Mouse (Mus musculus) C2C12 (cell line): ENCODE results near the gene Aurkb. TPM values are rescaled to one million over a fixed set of nuclear protein-coding genes. Genes with fewer than 3 reads are reported as not detected.

Experiments used
- H3K27me3 ChIP-seq: one replicate; pipeline ENCODE4 v1.6.1; 2011; ENCODE audit not compliant: control insufficient read depth, insufficient read depth, insufficient read length
- H3K36me3 ChIP-seq: one replicate; pipeline ENCODE4 v1.6.1; 2011; ENCODE audit not compliant: control insufficient read depth, insufficient read depth
- H3K4me3 ChIP-seq: one replicate; pipeline ENCODE4 v1.5.1; 2011; ENCODE audit warnings: mild to moderate bottlenecking, control low read depth; ENCODE audit not compliant: poor library complexity, insufficient read depth, severe bottlenecking
- H3K79me2 ChIP-seq: one replicate; pipeline ENCODE4 v1.6.1; 2011; ENCODE audit not compliant: control insufficient read depth, insufficient read depth
- H3K79me3 ChIP-seq: one replicate; pipeline ENCODE4 v1.6.1; 2011; ENCODE audit warnings: low read depth, control low read depth
- H3ac ChIP-seq: one replicate; pipeline ENCODE3; 2011; ENCODE audit warnings: low read depth; ENCODE audit not compliant: control insufficient read depth, insufficient read length
- CEBPB ChIP-seq: IDR thresholded peaks from one replicate; pipeline ENCODE4 v1.6.1; 2011; ENCODE audit warnings: low read depth, mild to moderate bottlenecking, control low read depth, moderate library complexity
- CTCF ChIP-seq: IDR thresholded peaks from one replicate; pipeline ENCODE4 v1.5.1; 2011; ENCODE audit not compliant: control insufficient read depth, insufficient read depth, insufficient read length
- FOSL1 ChIP-seq: IDR thresholded peaks from one replicate; pipeline ENCODE4 v1.8.0; 2011; ENCODE audit warnings: mild to moderate bottlenecking, low read length; ENCODE audit not compliant: poor library complexity, insufficient read depth, severe bottlenecking
- MAX ChIP-seq: IDR thresholded peaks from one replicate; pipeline ENCODE4 v1.6.1; 2011; ENCODE audit warnings: mild to moderate bottlenecking, control low read depth
- MYOD1 ChIP-seq: IDR thresholded peaks from one replicate; pipeline ENCODE4 v1.6.1; 2011; ENCODE audit warnings: low read depth; ENCODE audit not compliant: control insufficient read depth, insufficient read length
- MYOG ChIP-seq: IDR thresholded peaks from one replicate; pipeline ENCODE4 v1.6.1; 2011; ENCODE audit not compliant: control insufficient read depth, insufficient read length; ENCODE audit errors: extremely low read depth
- USF1 ChIP-seq: IDR thresholded peaks from one replicate; pipeline ENCODE4 v1.6.1; 2011; ENCODE audit warnings: low read depth, mild to moderate bottlenecking, control low read depth, moderate library complexity
- polyA plus RNA-seq: library from polyadenylated mRNA; unstranded; fragments of >200 nt; fragmentation: generic; extraction: Trizol; gene quantifications from one replicate; pipeline ENCODE4 v1.2.1, GENCODE M21; 2012; ENCODE audit warnings: missing spikeins

The Aurkb gene
- polyA plus RNA-seq, 1 experiment = 76.6 TPM

- Histone ChIP-seq H3K79me3 (peaks cover 18% of the 10 kb centered on the region), H3K4me3 (peak overlapping the region; percentile 97), H3K27me3 (no peaks in the 10 kb centered on the region), H3K36me3 (peaks cover 22% of the 10 kb centered on the region), H3K79me2 (peaks cover 36% of the 10 kb centered on the region), H3ac (peak overlapping the region; percentile 95)
- TF ChIP-seq USF1 = no peak
- no peak for TF ChIP-seq MYOD1
- no peak for TF ChIP-seq CTCF
- no peak for TF ChIP-seq MAX
- TF ChIP-seq CEBPB = no peak
- no peak for TF ChIP-seq FOSL1
- no peak for TF ChIP-seq MYOG
These were observed 43.6 kb downstream of the Aurkb start for GRCm38 (mm10) chr11:69088856-69089615.

GRCm38 (mm10) chr11:69089616-69090290 is 44.3 kb downstream of the Aurkb start:
- peaks cover 36% of the 10 kb centered on the region for H3K79me2 ChIP-seq
- H3ac ChIP-seq = peak overlapping the region; percentile 95
- peaks cover 18% of the 10 kb centered on the region for H3K79me3 ChIP-seq
- TF ChIP-seq CTCF (no peak), MAX (no peak), USF1 (no peak), MYOD1 (no peak), CEBPB (no peak), FOSL1 (no peak), MYOG (no peak)
- no peaks in the 10 kb centered on the region for H3K27me3 ChIP-seq
- H3K36me3 ChIP-seq = peaks cover 22% of the 10 kb centered on the region
- H3K4me3 ChIP-seq = peak overlapping the region; percentile 97

- no peak for TF ChIP-seq USF1
- no peak for TF ChIP-seq MYOG
- no peak for TF ChIP-seq CEBPB
- no peak for TF ChIP-seq MAX
- no peak for TF ChIP-seq FOSL1
- TF ChIP-seq MYOD1 = no peak
- TF ChIP-seq CTCF = no peak
- peaks cover 36% of the 10 kb centered on the region for H3K79me2 ChIP-seq
- peaks cover 18% of the 10 kb centered on the region for H3K79me3 ChIP-seq
- no peak overlapping the region for H3K4me3 ChIP-seq
- peaks cover 22% of the 10 kb centered on the region for H3K36me3 ChIP-seq
- H3ac ChIP-seq = no peak overlapping the region
- H3K27me3 ChIP-seq = no peaks in the 10 kb centered on the region
These were observed 44.9 kb downstream of the Aurkb start for GRCm38 (mm10) chr11:69090367-69090766.

- Histone ChIP-seq H3ac (no peak overlapping the region), H3K27me3 (no peaks in the 10 kb centered on the region), H3K4me3 (no peak overlapping the region), H3K79me3 (peaks cover 18% of the 10 kb centered on the region), H3K79me2 (peaks cover 36% of the 10 kb centered on the region), H3K36me3 (peaks cover 22% of the 10 kb centered on the region)
- no peak for TF ChIP-seq MYOG
- no peak for TF ChIP-seq FOSL1
- no peak for TF ChIP-seq MAX
- no peak for TF ChIP-seq MYOD1
- TF ChIP-seq USF1 = no peak
These were observed 46.3 kb downstream of the Aurkb start for GRCm38 (mm10) chr11:69091566-69092385.

- H3K4me3 ChIP-seq = no peak overlapping the region
- H3K27me3 ChIP-seq = no peaks in the 10 kb centered on the region
- peaks cover 36% of the 10 kb centered on the region for H3K79me2 ChIP-seq
- peaks cover 18% of the 10 kb centered on the region for H3K79me3 ChIP-seq
- no peak for TF ChIP-seq FOSL1
- TF ChIP-seq CTCF = peak; percentile 16
- H3K36me3 ChIP-seq = peaks cover 22% of the 10 kb centered on the region
- H3ac ChIP-seq = no peak overlapping the region
These were observed 46.9 kb downstream of the Aurkb start for GRCm38 (mm10) chr11:69092386-69092751.
